Mouse (Mus musculus) thymus, postnatal 14 days (tissue): ENCODE measurements around the gene Cdc27.
"Not testable (repeated sequence)": the region's sequence is repeated elsewhere in the genome, so short reads cannot be mapped to it uniquely, and the experiment has no call there.

Source experiments
- DNase-seq: peaks from one replicate; pipeline ENCODE4 v3.0.0; 2021

Cdc27 gene

GRCm38 (mm10) chr11:104568326-104568725 is 17.9 kb upstream of the Cdc27 start:
- no peak for DNase-seq

GRCm38 (mm10) chr11:104567736-104568135 is 17.3 kb upstream of the Cdc27 start:
- no peak for DNase-seq

GRCm38 (mm10) chr11:104566796-104567195 is 16.4 kb upstream of the Cdc27 start:
- no peak for DNase-seq

- DNase-seq: no peak
Measured at GRCm38 (mm10) chr11:104566097-104566496, 15.7 kb upstream of the Cdc27 start.

- DNase-seq: no peak
Measured at GRCm38 (mm10) chr11:104565172-104565571, 14.8 kb upstream of the Cdc27 start.

GRCm38 (mm10) chr11:104563496-104563895 is 13.1 kb upstream of the Cdc27 start:
- no peak for DNase-seq

GRCm38 (mm10) chr11:104560971-104561370 is 10.6 kb upstream of the Cdc27 start:
- no peak for DNase-seq

GRCm38 (mm10) chr11:104558651-104559403 is 8.4 kb upstream of the Cdc27 start:
- DNase-seq: no peak

- DNase-seq: no peak
Measured at GRCm38 (mm10) chr11:104558065-104558464, 7.6 kb upstream of the Cdc27 start.

- peak; percentile 41 for DNase-seq
Measured at GRCm38 (mm10) chr11:104549438-104550405, 698 bp downstream of the Cdc27 start.

- DNase-seq: no peak
Measured at GRCm38 (mm10) chr11:104547502-104547901, 2.9 kb downstream of the Cdc27 start.

- no peak for DNase-seq
Measured at GRCm38 (mm10) chr11:104544507-104544906, 5.9 kb downstream of the Cdc27 start.

- DNase-seq: not testable (repeated sequence)
Measured at GRCm38 (mm10) chr11:104543337-104543736, 7.1 kb downstream of the Cdc27 start.

GRCm38 (mm10) chr11:104539811-104540210 is 10.6 kb downstream of the Cdc27 start:
- DNase-seq: no peak

GRCm38 (mm10) chr11:104537945-104538555 is 12.4 kb downstream of the Cdc27 start:
- DNase-seq: no peak

GRCm38 (mm10) chr11:104536843-104537242 is 13.6 kb downstream of the Cdc27 start:
- no peak for DNase-seq

GRCm38 (mm10) chr11:104525935-104526334 is 24.5 kb downstream of the Cdc27 start:
- no peak for DNase-seq

GRCm38 (mm10) chr11:104512436-104512835 is 38.0 kb downstream of the Cdc27 start:
- no peak for DNase-seq

- peak; percentile 21 for DNase-seq
Measured at GRCm38 (mm10) chr11:104510606-104511005, 39.8 kb downstream of the Cdc27 start.

GRCm38 (mm10) chr11:104508455-104508854 is 42.0 kb downstream of the Cdc27 start:
- DNase-seq: no peak

GRCm38 (mm10) chr11:104488292-104488691 is 62.1 kb downstream of the Cdc27 start:
- no peak for DNase-seq

- no peak for DNase-seq
Measured at GRCm38 (mm10) chr11:104481971-104482370, 68.4 kb downstream of the Cdc27 start.

- DNase-seq: no peak
Measured at GRCm38 (mm10) chr11:104479505-104479904, 70.9 kb downstream of the Cdc27 start.
